Mouse (Mus musculus): ENCODE results near the gene Rgs9.

GRCm38 (mm10) chr11:109210341-109210740 is 87.6 kb downstream of the Rgs9 start:
- no peak for TF ChIP-seq POLR2A (IDR thresholded peaks at IDR 0.05; ENCODE audit: low read depth, low read length)
- TF ChIP-seq CTCF (conservative IDR thresholded peaks at IDR 0.05; ENCODE audit: insufficient read depth, insufficient read length, low read depth, low read length): no peak
